Mouse (Mus musculus): Measurements from ENCODE around the gene BC005537.

BC005537 gene

GRCm38 (mm10) chr13:24799925-24800673, 1.4 kb upstream of the BC005537 start:
- under 1% methylated on average over 31 of the region's 31 CpGs for WGBS

GRCm38 (mm10) chr13:24800674-24801307, 666 bp upstream of the BC005537 start:
- WGBS = under 1% methylated on average over 42 of the region's 42 CpGs

GRCm38 (mm10) chr13:24802131-24802691, 754 bp downstream of the BC005537 start:
- WGBS = under 1% methylated on average over 26 of the region's 26 CpGs

- WGBS = 3% methylated on average over 2 of the region's 2 CpGs
Observed at GRCm38 (mm10) chr13:24803196-24803595, 1.7 kb downstream of the BC005537 start.

GRCm38 (mm10) chr13:24812521-24812920, 11.1 kb downstream of the BC005537 start:
- 86% methylated on average over 2 of the region's 2 CpGs for WGBS

- 71% methylated on average over 1 of the region's 1 CpGs for WGBS
Observed at GRCm38 (mm10) chr13:24814616-24815015, 13.2 kb downstream of the BC005537 start.

- WGBS = 62% methylated on average over 4 of the region's 4 CpGs
Observed at GRCm38 (mm10) chr13:24816125-24817092, 15.0 kb downstream of the BC005537 start.

- 89% methylated on average over 1 of the region's 1 CpGs for WGBS
Observed at GRCm38 (mm10) chr13:24819931-24820330, 18.5 kb downstream of the BC005537 start.

- WGBS = 68% methylated on average over 16 of the region's 16 CpGs
Observed at GRCm38 (mm10) chr13:24822663-24823343, 21.3 kb downstream of the BC005537 start.

- WGBS = 98% methylated on average over 4 of the region's 4 CpGs
Observed at GRCm38 (mm10) chr13:24824647-24825046, 23.2 kb downstream of the BC005537 start.

- WGBS = 74% methylated on average over 4 of the region's 4 CpGs
Observed at GRCm38 (mm10) chr13:24825587-24825986, 24.1 kb downstream of the BC005537 start.

- 83% methylated on average over 7 of the region's 7 CpGs for WGBS
Observed at GRCm38 (mm10) chr13:24826116-24826515, 24.7 kb downstream of the BC005537 start.

GRCm38 (mm10) chr13:24830756-24831352, 29.4 kb downstream of the BC005537 start:
- WGBS = under 1% methylated on average over 20 of the region's 20 CpGs

GRCm38 (mm10) chr13:24831353-24832130, 30.1 kb downstream of the BC005537 start, which contains the start of the genes Acot13 and Tdp2:
Gene Acot13, minus strand, starts transcription at chr13:24831540.
Gene Tdp2, plus strand, starts transcription at chr13:24831679.
- WGBS = under 1% methylated on average over 90 of the region's 90 CpGs

- 3% methylated on average over 21 of the region's 21 CpGs for WGBS
Observed at GRCm38 (mm10) chr13:24832131-24832810, 30.8 kb downstream of the BC005537 start.

- 34% methylated on average over 2 of the region's 2 CpGs for WGBS
Observed at GRCm38 (mm10) chr13:24832811-24833155, 31.3 kb downstream of the BC005537 start.

GRCm38 (mm10) chr13:24837765-24838164, 36.3 kb downstream of the BC005537 start:
- WGBS = 92% methylated on average over 8 of the region's 8 CpGs

- 82% methylated on average over 3 of the region's 3 CpGs for WGBS
Observed at GRCm38 (mm10) chr13:24839831-24840230, 38.4 kb downstream of the BC005537 start.

- WGBS = 88% methylated on average over 3 of the region's 3 CpGs
Observed at GRCm38 (mm10) chr13:24841702-24842101, 40.2 kb downstream of the BC005537 start.
